Mouse (Mus musculus) embryo, embryonic 10.5 days (tissue): ENCODE results near the gene Stmnd1.
"Not testable (repeated sequence)": the region's sequence is repeated elsewhere in the genome, so short reads cannot be mapped to it uniquely, and the experiment has no call there.

ENCODE experiments used
- DNase-seq: peaks from one replicate; pipeline ENCODE4 v3.0.0-alpha.2; 2015; ENCODE audit warnings: low spot score

The Stmnd1 gene

DNA sequence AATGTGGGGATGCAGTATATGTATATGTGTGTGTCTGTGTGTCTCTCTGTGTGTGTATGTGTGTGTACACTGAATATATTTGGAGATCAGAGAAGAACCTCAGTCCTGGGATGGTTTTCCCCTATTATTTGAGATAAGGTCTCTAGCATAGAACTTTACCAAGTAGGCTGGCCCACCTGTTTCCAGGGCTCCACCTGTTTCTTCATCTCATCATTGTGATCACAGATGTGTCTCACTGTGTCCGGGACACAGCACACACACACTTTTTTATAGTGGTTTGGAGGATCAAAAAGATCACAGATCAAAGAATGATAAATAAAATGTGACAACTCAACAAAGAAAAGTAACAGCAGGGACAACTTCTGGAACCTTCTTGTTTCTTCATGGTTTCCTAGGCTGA is 17.0 kb downstream of the Stmnd1 start:
- DNase-seq = no peak

DNA sequence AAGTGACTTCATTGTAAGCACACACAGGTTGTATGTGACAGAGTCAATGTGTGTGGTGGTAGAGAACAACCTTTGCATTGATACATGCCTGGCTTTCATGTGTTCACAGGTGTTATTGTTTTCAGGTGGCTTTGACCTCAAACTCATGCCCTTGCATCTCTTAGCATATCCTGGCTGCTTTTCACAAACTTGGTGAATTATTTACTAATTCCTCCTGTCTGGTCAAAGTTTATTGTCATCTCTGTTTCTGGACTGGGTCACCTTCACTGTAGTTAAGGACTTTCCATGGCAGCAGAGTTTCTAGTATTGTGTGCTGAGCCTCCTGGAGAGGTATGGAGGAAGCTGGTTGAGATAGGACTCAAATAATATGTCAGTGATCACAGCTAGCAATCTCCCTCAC is 20.8 kb downstream of the Stmnd1 start:
- no peak for DNase-seq

DNA sequence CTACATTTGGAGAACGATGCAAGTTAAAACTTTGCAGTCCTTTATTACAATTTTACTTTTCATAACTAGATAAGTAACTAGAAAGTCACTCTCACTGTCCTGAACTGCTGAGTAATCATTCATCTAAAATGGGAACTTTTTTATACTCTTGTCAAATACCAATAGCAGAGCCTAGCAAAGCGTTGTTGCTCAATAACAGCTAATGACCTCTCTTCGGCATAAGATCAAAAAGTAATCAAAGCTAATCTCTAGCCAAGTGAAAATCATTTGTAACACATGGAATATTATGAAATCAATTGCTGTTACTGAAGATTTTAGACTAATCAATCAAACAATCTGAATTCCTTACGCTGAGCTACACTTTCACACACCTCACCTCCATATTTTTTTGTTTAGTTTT is 24.2 kb downstream of the Stmnd1 start:
- DNase-seq = no peak

DNA sequence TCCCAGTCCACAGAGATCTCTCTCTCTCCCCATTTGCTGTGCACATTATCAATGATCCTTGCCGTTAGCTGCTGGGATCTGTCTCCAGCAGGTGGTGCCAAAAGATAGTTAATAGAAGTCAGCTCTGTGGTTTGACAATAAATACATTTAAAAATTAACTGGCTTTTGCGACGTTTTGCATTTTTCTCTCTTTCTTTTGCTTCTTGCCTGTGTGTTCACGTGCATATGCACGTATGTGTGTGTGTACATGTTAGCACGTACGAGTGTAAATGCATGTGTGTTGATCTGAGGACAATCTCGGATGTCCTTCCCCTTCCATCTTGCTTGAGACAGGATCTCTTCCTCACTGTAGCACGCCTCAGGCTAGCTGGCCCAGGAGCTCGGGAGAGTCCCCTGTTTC is 37.3 kb downstream of the Stmnd1 start:
- peak; percentile 73 for DNase-seq

DNA sequence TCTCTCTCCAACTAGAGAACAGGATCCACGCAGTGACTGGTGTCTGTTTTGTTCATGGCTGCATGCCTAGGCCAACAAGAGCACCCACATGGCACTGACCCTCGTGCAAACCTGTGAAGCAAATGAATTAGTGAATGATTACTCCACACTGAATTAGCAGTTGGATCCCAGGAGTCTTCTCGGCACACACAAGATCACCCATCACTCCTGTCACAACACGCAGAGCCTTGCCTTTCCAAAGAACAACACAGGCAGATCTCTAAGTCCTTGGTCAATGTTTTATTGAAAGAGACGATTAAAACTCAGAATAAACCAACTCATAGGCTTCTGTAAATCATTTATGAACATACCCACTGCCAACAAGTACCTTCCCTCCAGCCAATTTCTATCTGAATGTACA is 39.7 kb downstream of the Stmnd1 start:
- DNase-seq = no peak

DNA sequence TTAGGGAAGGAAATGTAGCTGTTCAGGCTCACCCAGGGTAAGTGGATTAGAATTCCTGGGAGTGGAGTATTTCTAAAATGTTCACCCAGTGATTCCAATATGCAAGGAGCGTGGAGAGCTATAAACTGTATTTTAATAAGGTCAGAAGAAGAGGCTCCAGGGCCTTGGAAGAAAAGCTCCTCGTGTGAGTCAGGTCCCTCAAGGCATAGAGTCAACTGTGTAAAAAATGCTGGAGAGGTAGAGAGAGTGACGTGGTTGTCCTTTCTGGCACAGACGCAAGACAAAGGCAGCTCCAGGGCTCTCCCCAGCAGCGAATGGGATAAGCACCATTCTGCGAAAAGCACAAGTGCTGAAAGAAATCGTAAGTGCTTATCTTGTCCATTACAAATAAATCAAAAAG is 41.6 kb downstream of the Stmnd1 start:
- DNase-seq = no peak

DNA sequence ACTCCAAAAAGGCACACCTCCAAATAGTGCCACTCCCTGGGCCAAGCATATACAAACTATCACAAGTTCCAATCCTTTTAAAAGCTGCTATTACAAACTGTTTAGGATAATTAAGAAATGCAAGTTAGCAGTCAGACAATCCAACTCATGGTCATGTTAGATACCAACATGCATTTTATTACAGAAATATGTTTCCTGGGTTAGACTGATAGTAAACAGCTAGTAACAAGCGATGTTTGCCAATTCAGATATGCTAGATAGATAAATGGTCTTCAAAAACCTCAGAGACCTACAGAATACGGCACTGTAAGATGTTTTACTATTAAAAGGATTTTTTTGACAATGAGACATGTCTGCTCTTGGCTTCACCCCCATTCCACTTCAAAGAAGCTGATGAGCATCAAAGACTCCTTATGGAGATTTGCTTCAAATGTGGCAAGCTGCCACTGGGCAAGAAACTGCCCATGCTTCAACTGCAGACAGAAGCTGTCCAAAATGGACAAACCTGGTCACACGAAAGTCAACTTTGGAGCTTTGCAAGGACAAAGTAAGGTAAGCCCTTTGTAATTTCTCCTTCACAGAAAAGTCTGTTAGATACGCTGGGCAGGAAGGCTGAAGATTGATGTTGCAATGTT is 52.9 kb downstream of the Stmnd1 start:
- no peak for DNase-seq

DNA sequence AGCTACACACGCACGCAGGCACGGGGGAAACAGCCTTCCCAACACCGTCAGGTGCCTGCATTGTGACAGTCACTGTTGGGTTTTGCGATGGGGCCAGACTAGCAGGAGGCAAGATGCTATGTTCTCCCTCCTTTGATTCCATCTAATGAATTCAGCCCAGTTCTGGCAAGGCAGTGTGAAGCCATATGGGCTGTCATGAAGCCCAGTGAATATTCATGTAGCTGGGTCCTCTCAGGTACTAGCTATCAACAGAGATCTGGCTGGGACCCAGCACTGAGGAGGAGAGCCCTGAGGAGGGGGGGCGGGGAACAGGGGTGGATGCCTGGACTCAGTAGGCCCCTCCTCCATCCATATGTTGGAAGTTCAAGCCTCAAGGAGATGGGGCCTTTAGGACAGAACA is 61.5 kb downstream of the Stmnd1 start:
- no peak for DNase-seq

DNA sequence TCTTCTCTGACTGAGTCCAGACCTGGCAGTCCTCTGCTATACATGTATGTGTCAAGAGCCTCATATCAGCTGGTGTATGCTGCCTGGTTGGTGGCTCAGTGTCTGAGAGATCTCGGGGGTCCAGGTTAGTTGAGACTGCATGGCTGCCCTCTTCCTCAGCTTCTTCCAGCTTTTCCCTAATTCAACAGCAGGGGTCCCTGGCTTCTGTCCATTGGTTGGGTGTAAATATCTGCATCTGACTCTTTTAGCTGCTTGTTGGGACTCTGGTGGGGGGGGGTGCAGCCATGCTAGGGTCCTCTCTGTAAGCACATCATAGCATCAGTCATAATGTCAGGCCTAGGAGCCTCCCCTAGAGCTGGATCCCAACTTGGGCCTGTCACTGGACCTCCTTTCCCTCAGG is 62.8 kb downstream of the Stmnd1 start:
- DNase-seq = not testable (repeated sequence)

DNA sequence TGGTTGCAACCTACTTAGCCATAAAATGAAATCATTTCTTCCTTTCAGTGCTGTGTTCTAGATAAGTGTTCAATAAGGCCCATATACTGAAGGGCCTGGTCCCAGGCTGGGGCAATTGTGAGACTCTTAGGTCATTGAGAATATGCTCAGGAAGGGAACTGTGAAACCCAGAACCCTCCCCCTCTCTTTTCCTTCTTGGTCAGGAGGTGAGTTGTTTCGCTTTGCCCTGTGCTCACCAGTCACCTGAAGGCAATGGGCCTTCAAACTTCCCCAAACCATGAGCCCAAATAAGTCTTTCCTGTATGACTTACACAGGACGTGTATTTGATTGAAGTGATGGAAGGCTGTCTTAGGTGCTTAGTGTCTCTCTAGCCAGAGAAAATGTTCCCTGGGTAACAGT is 64.3 kb downstream of the Stmnd1 start:
- no peak for DNase-seq

DNA sequence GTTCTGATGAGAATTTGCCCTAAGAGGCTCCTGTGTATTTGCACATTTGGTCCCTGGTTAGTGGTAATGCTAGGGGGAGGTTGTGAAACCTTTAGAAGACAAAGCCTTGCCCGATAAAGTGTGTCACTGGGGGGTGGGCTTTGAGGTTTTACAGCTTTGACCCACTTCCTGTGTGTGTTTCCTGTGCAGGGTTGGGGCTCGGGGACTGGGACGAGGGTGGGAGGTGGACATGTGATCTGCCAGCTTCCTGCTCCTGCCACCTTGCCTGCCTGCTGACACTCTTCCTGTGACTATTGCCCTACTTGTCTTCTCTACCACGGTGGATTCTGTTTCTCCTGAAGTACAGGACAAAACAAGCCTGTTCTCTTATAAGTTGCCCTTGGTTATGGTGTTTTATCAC is 66.4 kb downstream of the Stmnd1 start:
- DNase-seq = no peak

DNA sequence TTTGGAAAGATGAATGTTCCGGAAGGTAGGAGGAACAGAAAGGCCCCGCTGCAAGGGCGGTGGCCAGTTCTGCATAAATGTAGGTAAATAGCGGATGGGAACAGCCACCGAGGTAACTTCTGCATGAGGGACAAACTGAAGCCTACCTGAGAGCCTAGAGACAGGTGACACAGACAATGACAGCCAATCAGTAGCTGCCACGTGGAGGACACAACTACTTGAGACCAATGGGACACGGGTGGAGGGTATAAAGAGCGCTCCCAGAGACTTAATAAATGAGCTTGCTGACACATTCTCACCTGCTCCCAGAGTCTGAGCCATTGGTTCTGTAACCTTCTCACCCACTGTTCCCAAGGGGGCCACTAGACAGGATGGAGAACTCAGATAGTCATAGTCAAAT is 67.1 kb downstream of the Stmnd1 start:
- no peak for DNase-seq

DNA sequence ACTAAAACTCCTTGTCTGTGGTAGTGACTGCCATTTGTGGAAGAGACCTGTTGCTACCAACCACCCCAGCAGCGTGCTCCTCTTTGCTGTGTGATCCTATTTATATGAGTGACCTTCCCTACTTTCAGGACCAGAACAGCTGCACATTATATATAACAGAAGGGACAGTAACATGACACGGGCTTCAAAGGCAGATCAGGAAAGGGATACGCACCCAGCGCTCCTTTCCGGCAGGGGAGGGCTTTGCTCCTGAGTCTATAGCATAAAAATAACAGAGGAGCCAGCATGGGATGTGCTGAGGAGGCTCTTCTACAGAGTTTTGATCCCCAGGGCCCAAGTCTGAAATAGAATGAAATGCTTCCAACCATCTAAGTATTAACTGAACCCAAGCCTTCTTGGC is 67.9 kb downstream of the Stmnd1 start:
- DNase-seq = no peak

DNA sequence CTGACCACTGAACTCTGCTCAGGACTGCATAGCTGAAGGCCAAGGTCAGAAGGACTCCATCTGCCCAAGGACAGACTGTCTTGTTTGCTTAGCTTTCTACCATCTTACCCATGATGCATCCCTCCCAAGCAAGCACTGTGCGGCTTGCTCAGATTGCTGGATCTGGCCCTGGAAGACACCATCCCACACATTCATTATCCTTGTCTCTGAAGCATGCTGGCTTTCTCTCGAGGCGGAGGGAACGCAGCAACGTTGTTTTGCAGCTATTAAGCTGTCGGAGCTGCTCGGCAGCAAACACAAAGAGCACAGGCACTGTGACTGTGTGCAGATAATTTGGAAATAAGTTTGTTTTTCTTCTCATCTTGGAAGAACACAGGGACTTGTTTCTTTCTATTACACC is 69.7 kb downstream of the Stmnd1 start:
- DNase-seq = no peak

DNA sequence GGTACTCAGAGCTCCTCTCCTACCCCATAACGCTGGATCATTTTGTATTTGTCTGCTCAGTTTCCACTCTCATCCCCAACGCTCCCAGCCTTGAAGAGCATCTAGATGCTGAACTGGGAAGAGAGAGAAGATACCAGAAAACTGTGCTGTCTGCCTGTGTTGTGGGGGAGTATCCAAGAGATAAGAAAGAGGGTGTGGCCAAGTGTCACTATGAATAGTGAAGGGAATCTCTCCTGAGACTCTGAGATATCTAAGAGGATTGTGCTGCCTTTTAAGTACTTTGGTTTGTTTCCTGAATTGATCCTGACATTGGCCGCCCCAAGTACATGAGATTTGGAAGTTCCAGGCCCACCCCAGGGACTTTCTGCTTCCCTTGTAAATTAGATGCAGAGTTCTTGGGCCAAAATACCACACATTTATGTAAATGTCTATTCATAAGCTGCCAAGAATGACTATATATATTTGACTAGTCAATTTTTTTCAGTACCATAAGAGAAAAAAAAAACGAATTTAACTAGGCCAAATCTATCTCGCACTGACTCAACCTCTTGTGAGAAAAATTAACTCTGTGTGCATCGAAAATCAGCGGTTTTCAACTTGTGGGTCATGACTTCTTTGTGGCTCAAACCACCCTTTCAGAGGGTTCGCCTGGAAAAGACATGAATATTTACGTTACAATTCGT is 73.5 kb downstream of the Stmnd1 start:
- no peak for DNase-seq

DNA sequence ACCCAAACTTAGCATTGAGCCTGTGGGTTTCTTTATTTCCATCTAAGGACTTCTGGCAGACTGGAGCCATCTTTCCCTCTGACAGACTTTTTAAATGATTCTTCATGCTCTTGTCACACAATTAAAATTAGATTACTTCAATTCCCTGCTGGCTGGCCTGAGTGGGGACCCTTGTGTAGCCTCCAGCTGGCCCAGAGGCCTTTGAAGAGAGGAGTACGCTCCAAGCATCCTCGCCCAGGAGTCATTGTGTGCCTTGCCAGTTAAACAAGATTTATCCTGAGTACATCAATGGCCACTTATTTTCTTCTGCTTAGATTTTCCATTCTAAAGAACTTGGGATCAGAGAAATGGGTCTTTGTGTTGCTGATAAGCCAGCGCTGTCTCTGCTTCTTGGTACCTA is 76.1 kb downstream of the Stmnd1 start:
- peak; percentile 27 for DNase-seq
